Mouse (Mus musculus): ENCODE data around the gene Olfr330. TPM values are rescaled to one million over a fixed set of nuclear protein-coding genes. Genes with fewer than 3 reads are reported as not detected.
A peak's percentile ranks its signal among the peaks of the same experiment; 100 is the strongest.

Olfr330 gene
- total and polyA plus RNA-seq, 3 experiments = not detected

DNA sequence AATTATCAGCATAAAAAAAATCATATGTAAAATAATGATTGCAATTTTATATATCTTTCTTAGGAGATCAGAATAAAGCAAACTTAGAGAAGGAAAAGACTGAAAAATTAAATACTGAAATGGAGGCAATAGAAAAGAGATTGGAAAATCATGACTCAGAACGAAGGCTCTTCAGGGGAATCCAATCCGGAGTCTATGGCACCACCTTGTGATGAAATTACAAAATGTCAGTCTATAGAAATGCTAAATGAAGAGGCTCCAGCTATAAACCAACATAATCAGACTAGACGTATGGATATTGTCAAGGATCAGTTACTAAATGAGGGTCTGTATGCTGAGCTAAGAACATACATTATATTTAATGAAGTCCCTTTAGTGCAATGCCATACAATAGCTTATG, 35.3 kb downstream of the Olfr330 start:
- H3K27me3 ChIP-seq (replicated peaks) = peaks cover 61% of the 10 kb centered on the region
- no peak overlapping the region for H3K4me3 ChIP-seq (replicated peaks in 1 of 3; ENCODE audit: low read depth in 2 of 3, low read length in 2 of 3, poor library complexity in 1 of 3)
- H3K36me3 ChIP-seq (replicated peaks in 1 of 2; ENCODE audit: control insufficient read depth in 1 of 2, insufficient read depth in 1 of 2, low read length in 1 of 2) = no peaks in the 10 kb centered on the region
- DNase-seq (ENCODE audit: extremely low read depth) = peak; percentile 8
- TF ChIP-seq SMC3 (IDR thresholded peaks at IDR 0.05; ENCODE audit: low read depth, low read length) = peak; percentile 71
- TF ChIP-seq TBP (conservative IDR thresholded peaks at IDR 0.05; ENCODE audit: low read depth, low read length) = no peak
- TF ChIP-seq KAT2A (IDR thresholded peaks at IDR 0.05; ENCODE audit: insufficient replicate concordance, low read length) = no peak
- peak; percentile 76 for TF ChIP-seq RAD21 (IDR thresholded peaks at IDR 0.05; ENCODE audit: low read depth, low read length)
- TF ChIP-seq NELFE (IDR thresholded peaks at IDR 0.05; ENCODE audit: low read depth, low read length) = no peak
- no peak for TF ChIP-seq ZNF384 (IDR thresholded peaks at IDR 0.05; ENCODE audit: low read depth, low read length)
- TF ChIP-seq IRF4 (IDR thresholded peaks at IDR 0.05; ENCODE audit: low read depth, low read length) = peak; percentile 14; the same call in 1 of the 2 replicates
- TF ChIP-seq CTCF (conservative IDR thresholded peaks at IDR 0.05 in 1 of 2, IDR thresholded peaks at IDR 0.05 in 1 of 2; ENCODE audit: low read depth in 2 of 2, low read length in 2 of 2) = peak in 1 of 2 experiments; percentile 74; a peak in 2 of 4 replicates
- H3K79me2 ChIP-seq (replicated peaks; ENCODE audit: control insufficient read depth, extremely low read depth, insufficient read depth, poor library complexity, severe bottlenecking) = no peaks in the 10 kb centered on the region
- dilution Hi-C loops (cut with MboI; ENCODE audit: extremely low pct_ligation_motif_present, extremely low pct_unique_long_range_greater_than_20kb, low sequenced_read_pairs) = no loop called here
- no peak overlapping the region for H3K27ac ChIP-seq (ENCODE audit: insufficient read depth, low read depth)
- in situ Hi-C loops (cut with MboI; ENCODE audit: low pct_ligation_motif_present, low pct_unique_long_range_greater_than_20kb, low sequenced_read_pairs) = no loop called here
- H3K4me2 ChIP-seq (ENCODE audit: insufficient read depth, low read depth, poor library complexity, severe bottlenecking) = no peak overlapping the region
- H3K9me3 ChIP-seq (replicated peaks; ENCODE audit: low read length) = peaks cover 3% of the 10 kb centered on the region
- H3K4me1 ChIP-seq (ENCODE audit: control insufficient read depth in 1 of 2, insufficient read depth in 2 of 2) = no peaks in the 10 kb centered on the region
- no peak overlapping the region for H3K9ac ChIP-seq (ENCODE audit: insufficient read depth, low read depth)

DNA sequence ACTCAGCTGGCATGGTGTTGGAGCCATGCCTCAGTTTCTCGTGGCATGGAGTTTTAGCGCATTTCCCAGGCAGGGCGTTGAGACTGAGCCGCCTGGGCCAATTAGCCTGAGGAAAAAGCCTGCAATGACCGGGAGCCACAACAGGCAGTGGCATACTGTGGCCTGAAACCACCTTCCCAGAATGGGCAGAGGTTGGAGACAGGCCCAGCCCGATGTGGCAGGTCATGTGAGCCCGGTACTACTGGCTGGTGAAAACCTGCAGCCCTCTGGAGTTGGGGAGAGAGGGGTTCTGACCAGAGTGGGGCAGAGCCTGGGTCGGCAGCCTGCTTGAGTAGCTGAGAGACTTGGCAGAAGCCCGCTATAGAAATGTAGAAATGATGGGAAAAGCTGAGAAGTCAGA, 35.9 kb downstream of the Olfr330 start:
- Histone ChIP-seq H3K9me3 (replicated peaks; ENCODE audit: low read length) (peaks cover 3% of the 10 kb centered on the region), H3K9ac (ENCODE audit: insufficient read depth, low read depth) (no peak overlapping the region), H3K27ac (ENCODE audit: insufficient read depth, low read depth) (no peak overlapping the region), H3K36me3 (replicated peaks in 1 of 2; ENCODE audit: control insufficient read depth in 1 of 2, insufficient read depth in 1 of 2, low read length in 1 of 2) (no peaks in the 10 kb centered on the region), H3K79me2 (replicated peaks; ENCODE audit: control insufficient read depth, extremely low read depth, insufficient read depth, poor library complexity, severe bottlenecking) (no peaks in the 10 kb centered on the region), H3K4me2 (ENCODE audit: insufficient read depth, low read depth, poor library complexity, severe bottlenecking) (no peak overlapping the region), H3K4me3 (replicated peaks in 1 of 3; ENCODE audit: low read depth in 2 of 3, low read length in 2 of 3, poor library complexity in 1 of 3) (no peak overlapping the region), H3K27me3 (replicated peaks) (peaks cover 58% of the 10 kb centered on the region), H3K4me1 (ENCODE audit: control insufficient read depth in 1 of 2, insufficient read depth in 2 of 2) (no peaks in the 10 kb centered on the region)
- no peak for DNase-seq (ENCODE audit: extremely low read depth)
- dilution Hi-C loops (cut with MboI; ENCODE audit: extremely low pct_ligation_motif_present, extremely low pct_unique_long_range_greater_than_20kb, low sequenced_read_pairs) (no loop called here), in situ Hi-C loops (cut with MboI; ENCODE audit: low pct_ligation_motif_present, low pct_unique_long_range_greater_than_20kb, low sequenced_read_pairs) (no loop called here)
- TF ChIP-seq NRF1 (IDR thresholded peaks at IDR 0.05; ENCODE audit: low read depth, low read length) = no peak
- no peak for TF ChIP-seq ETS1 (conservative IDR thresholded peaks at IDR 0.05; ENCODE audit: low read depth, low read length)
- TF ChIP-seq POLR2AphosphoS2 (IDR thresholded peaks at IDR 0.05; ENCODE audit: low read depth, low read length) = no peak
- no peak for TF ChIP-seq SIN3A (IDR thresholded peaks at IDR 0.05; ENCODE audit: low read length)
- TF ChIP-seq IRF4 (IDR thresholded peaks at IDR 0.05; ENCODE audit: low read depth, low read length) = no peak
- no peak for TF ChIP-seq USF2 (conservative IDR thresholded peaks at IDR 0.05; ENCODE audit: low read depth, low read length)
- no peak for TF ChIP-seq JUN (IDR thresholded peaks at IDR 0.05; ENCODE audit: insufficient read depth, low read depth, low read length)
- no peak for TF ChIP-seq ELF1 (IDR thresholded peaks at IDR 0.05; ENCODE audit: low read depth, low read length)

All from CH12.LX (cell line).